Mouse (Mus musculus) intestine, embryonic 14.5 days (tissue): Measurements from ENCODE around the gene Lamb3. TPM values are rescaled to one million over a fixed set of nuclear protein-coding genes. Genes with fewer than 3 reads are reported as not detected.

Source experiments
- ATAC-seq: fragments of 200-750 bp; cut with Nextera tagmentation; replicated peaks from 2 replicates; pipeline ENCODE4 v1.8.0; 2017; ENCODE audit warnings: low read depth, moderate number of reproducible peaks, moderate TSS enrichment, moderate library complexity; ENCODE audit not compliant: low FRiP score, low TSS enrichment
- DNase-seq: peaks from one replicate; pipeline ENCODE4 v3.0.0-alpha.2; 2018; ENCODE audit warnings: low spot score
- H3K27ac ChIP-seq: fragments of 300-500 bp; sonication (generic); 2 replicates; pipeline ENCODE4 v1.5.1; 2014; ENCODE audit warnings: low read depth, mild to moderate bottlenecking, control low read depth
- H3K27me3 ChIP-seq: fragments of 300-500 bp; sonication (generic); replicated peaks from 2 replicates; pipeline ENCODE4 v1.6.1; 2014; ENCODE audit warnings: low read length, control low read depth; ENCODE audit not compliant: control insufficient read depth, insufficient read depth
- H3K36me3 ChIP-seq: fragments of 300-500 bp; sonication (generic); 2 replicates; pipeline ENCODE4 v1.6.1; 2014; ENCODE audit warnings: low read length, control low read depth; ENCODE audit not compliant: control insufficient read depth, insufficient read depth
- H3K4me1 ChIP-seq: fragments of 300-500 bp; sonication (generic); replicated peaks from 2 replicates; pipeline ENCODE4 v1.6.1; 2014; ENCODE audit warnings: low read length, control low read depth, mixed read lengths; ENCODE audit not compliant: control insufficient read depth, insufficient read depth
- H3K4me2 ChIP-seq: fragments of 300-500 bp; sonication (generic); 2 replicates; pipeline ENCODE4 v1.6.1; 2014; ENCODE audit warnings: low read length
- H3K4me3 ChIP-seq: fragments of 300-500 bp; sonication (generic); 2 replicates; pipeline ENCODE4 v1.5.1; 2014; ENCODE audit warnings: low read depth, low read length, control low read depth, mixed read lengths
- H3K9ac ChIP-seq: fragments of 300-500 bp; sonication (generic); 2 replicates; pipeline ENCODE4 v1.6.1; 2014; ENCODE audit warnings: mild to moderate bottlenecking, low read length
- H3K9me3 ChIP-seq: fragments of 300-500 bp; sonication (generic); 2 replicates; pipeline ENCODE4 v1.6.1; 2016; ENCODE audit warnings: low read length, control low read depth; ENCODE audit not compliant: control insufficient read depth
- WGBS: fragments of 180-500 bp; shearing (Covaris S2); extraction: QIAGEN DNeasy Blood & Tissue Kit; methylation state at CpG from one replicate; pipeline ENCODE4 v1.1.7; 2014; 5-methylcytosine and 5-hydroxymethylcytosine counted together
- polyA plus RNA-seq: library from polyadenylated mRNA; unstranded; fragments of >200 nt; fragmentation: Nextera tagmentation; extraction: Ambion mirVana; gene quantifications from 2 replicates; pipeline ENCODE4 v1.2.1, GENCODE M21; 2014

Gene Lamb3
- polyA plus RNA-seq, 1 experiment from 2014 or later, result 4.0 TPM

DNA sequence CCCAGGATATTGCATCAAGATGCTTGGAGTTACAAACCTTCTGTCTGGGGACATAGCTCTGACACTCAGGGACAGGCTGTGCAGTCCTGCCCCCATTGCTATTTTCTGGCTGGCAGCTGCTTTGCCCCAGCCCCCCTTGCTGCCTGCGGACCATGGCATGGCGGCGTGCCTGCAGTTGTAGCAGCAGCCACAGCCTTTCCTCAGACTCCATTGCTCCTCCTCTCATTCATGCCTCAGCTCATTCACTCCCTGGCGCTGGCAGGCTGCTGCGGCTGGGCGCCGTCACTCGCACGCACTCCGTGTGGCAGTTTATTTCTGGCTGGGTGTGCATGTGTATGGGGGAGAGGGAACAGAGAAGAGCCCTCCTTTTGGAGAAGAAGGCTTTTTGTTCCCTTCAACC, 160.6 kb downstream of the Lamb3 start:
- ATAC-seq (no peak), DNase-seq (no peak)
- Histone ChIP-seq H3K4me2 (0 out of 2 replicates have a peak overlapping the region, but pooled peaks have one; percentile 2), H3K4me3 (no peak overlapping the region), H3K27me3 (no peaks in the 10 kb centered on the region), H3K4me1 (peaks cover 13% of the 10 kb centered on the region), H3K9ac (no peak overlapping the region), H3K36me3 (no peaks in the 10 kb centered on the region), H3K9me3 (no peaks in the 10 kb centered on the region), H3K27ac (no peak overlapping the region)
- 59% methylated on average over 10 of the region's 10 CpGs for WGBS

DNA sequence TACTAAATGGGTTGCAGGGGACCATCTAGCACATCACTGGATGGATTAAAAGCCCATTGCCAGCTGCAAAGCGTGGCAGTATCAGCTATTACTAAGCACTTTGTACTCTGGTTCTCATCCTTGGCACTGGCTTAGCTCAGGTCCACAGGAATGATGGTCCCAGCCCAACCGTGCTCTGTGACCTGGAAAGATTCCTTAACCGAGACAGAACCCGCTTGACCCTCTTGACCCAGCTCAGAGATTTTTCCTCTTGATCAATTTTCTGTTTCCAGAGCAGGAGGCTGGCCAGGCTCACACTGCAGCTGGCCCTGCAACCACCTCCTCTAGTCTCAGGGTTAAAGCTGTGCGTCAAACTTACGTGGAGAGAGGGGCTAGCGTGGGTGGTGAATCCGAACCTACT, 161.6 kb downstream of the Lamb3 start:
- no peaks in the 10 kb centered on the region for H3K9me3 ChIP-seq
- no peaks in the 10 kb centered on the region for H3K36me3 ChIP-seq
- H3K27ac ChIP-seq, result no peak overlapping the region
- H3K4me1 ChIP-seq, result peaks cover 13% of the 10 kb centered on the region
- peak overlapping the region; percentile 58 for H3K4me2 ChIP-seq
- H3K4me3 ChIP-seq, result peak overlapping the region; percentile 44; the same call in 1 of the 2 replicates
- peak overlapping the region; percentile 49; the same call in 1 of the 2 replicates for H3K9ac ChIP-seq
- ATAC-seq (no peak), DNase-seq (no peak)
- H3K27me3 ChIP-seq, result no peaks in the 10 kb centered on the region
- 26% methylated on average over 8 of the region's 8 CpGs for WGBS

DNA sequence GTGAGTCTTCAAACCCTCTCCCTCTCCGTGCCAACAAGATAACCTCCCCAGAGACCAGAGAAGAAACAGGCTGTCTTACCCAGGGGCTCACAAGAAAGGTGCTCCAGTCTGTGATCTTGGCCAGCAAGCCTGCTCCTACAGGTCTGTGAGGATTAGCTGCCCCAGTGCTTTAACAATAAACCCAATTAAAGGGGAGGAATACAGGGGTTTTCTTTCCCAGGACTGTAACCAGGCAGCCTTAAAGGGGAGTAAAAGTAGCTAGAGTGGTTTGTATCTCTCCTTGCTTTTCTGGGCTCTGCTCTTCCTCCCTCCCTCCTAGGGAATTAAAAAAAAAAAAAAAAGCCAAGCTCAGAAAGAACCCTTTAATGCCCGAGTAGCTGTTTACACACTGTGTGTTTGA, 162.6 kb downstream of the Lamb3 start, which contains the start of gene Camk1g:
Gene Camk1g (minus strand): TSS at position 203 of the 400 bp plus-strand sequence.
- Histone ChIP-seq H3K4me1 (peaks cover 13% of the 10 kb centered on the region), H3K9me3 (no peaks in the 10 kb centered on the region), H3K9ac (peak within 1 kb of the TSS; percentile 49), H3K36me3 (no peaks in the 10 kb centered on the region), H3K27me3 (no peaks in the 10 kb centered on the region), H3K4me3 (peak within 1 kb of the TSS; percentile 44), H3K27ac (no peak within 1 kb of the TSS), H3K4me2 (peak within 1 kb of the TSS; percentile 58)
- WGBS, result 3% methylated on average over 2 of the region's 2 CpGs
- peak; percentile 78 for ATAC-seq
- peak; percentile 75 for DNase-seq

DNA sequence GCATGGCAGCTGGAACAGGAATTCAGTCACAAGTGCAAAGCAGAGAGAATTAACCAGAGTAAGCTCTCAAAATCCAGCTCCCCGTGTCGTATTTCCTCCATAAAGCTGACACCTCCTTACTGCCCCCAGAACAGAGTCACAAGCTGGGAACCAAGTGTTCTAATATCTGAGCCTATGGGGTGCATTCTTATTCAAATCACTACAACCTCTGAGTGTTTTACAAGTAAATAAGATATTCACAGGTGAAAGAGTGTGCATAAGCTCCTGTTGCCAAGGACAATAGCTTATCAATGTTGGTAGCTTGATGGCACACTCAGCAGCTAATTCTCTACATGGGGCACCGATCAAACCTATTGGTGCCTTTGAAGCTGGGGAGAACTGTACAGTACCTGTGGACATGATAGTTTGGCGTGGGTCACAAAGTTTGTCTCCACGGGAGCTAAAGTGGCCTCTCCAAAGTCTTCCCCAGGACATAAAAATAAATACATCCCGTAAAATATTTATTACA, 166.5 kb downstream of the Lamb3 start:
- DNase-seq (no peak), ATAC-seq (no peak)
- H3K9ac ChIP-seq, result no peak overlapping the region
- no peaks in the 10 kb centered on the region for H3K27me3 ChIP-seq
- no peaks in the 10 kb centered on the region for H3K9me3 ChIP-seq
- H3K4me1 ChIP-seq, result peaks cover 12% of the 10 kb centered on the region
- no peak overlapping the region for H3K27ac ChIP-seq
- no peaks in the 10 kb centered on the region for H3K36me3 ChIP-seq
- whole genome bisulfite sequencing, result 86% methylated on average over 6 of the region's 6 CpGs
- no peak overlapping the region for H3K4me2 ChIP-seq
- H3K4me3 ChIP-seq, result no peak overlapping the region

DNA sequence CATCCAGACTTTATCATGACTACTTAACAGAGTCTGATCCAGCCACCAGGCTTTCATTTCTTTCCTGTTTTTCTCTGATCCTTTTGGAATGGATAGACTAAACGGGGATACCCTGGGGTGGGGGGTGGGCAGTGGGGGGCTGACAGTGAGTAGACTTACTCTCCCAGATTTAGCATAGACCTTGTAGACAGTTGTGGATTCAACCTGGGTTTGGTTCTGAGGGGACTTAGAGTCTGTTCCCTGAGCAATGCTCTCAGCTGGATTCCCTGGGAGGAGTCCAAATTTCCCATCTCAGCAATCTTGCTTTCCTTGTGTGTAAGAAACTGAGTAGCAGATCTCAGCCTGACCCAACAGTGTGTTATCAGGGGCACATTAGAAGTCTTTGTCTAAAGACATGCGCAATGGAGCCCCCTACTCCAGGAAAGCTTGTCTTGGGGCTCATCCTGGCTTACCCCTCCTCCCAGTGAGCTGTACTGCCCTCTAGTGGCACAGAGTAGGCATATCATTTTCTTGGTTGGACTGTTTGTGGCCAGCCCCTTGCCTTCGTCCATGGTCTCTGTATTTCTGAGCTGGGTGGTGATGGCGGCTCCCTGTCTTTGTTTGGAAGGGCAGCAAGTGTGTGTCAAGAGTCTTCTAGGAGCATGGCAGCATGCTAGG, 169.1 kb downstream of the Lamb3 start:
- Histone ChIP-seq H3K4me1 (0 out of 2 replicates have a peak, but pooled peaks cover 2% of the 10 kb centered on the region), H3K9ac (no peak overlapping the region), H3K27ac (no peak overlapping the region), H3K36me3 (no peaks in the 10 kb centered on the region), H3K9me3 (no peaks in the 10 kb centered on the region), H3K4me2 (no peak overlapping the region), H3K27me3 (no peaks in the 10 kb centered on the region), H3K4me3 (no peak overlapping the region)
- 0 out of 2 replicates have a peak, but pooled peaks have one; percentile 26 for ATAC-seq
- DNase-seq, result peak; percentile 75
- 36% methylated on average over 4 of the region's 4 CpGs for WGBS

DNA sequence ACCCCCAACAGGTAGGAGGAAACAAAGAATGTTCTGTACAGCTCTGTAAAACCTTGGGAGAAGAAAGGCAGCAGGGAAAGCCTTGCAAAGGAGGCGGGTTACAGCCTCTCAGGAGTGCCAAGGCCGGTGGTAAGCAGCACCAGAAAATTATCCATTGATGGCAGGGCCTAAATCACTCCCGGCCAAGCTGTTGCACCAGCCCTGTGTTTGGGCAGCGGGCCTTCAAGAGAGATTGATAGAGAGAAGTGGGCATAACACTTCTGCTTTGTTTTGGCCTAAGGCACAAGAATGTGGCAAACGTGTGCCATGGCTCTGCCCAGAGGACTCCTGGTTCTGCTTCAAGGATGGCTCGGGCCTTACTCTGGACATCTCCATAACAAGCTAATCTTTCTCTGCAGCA, 172.1 kb downstream of the Lamb3 start:
- no peak overlapping the region for H3K27ac ChIP-seq
- H3K4me1 ChIP-seq, result peaks cover 8% of the 10 kb centered on the region; the same call in 1 of the 2 replicates
- WGBS, result 63% methylated on average over 6 of the region's 6 CpGs
- H3K9ac ChIP-seq, result no peak overlapping the region
- H3K9me3 ChIP-seq, result no peaks in the 10 kb centered on the region
- no peak overlapping the region for H3K4me2 ChIP-seq
- no peak overlapping the region for H3K4me3 ChIP-seq
- DNase-seq (no peak), ATAC-seq (no peak)
- H3K36me3 ChIP-seq, result no peaks in the 10 kb centered on the region
- no peaks in the 10 kb centered on the region for H3K27me3 ChIP-seq

DNA sequence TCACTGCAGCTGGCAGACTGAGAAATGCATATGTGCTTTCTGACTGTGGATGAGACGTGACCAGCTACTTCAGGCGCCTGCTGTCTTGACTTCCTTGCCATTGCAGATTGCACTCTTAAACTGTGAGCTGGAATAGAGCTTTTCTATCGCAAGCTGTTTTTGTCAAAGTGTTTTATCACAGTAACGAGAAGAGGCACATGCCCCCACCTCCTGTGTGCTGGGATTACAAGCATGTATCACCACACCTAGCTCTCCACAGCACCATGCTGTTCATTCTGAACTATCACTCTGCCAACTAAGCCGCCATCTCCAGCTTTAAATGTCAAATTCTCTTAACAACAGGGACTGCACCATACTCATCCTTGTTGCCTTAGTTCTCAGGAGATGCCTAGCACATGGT, 173.4 kb downstream of the Lamb3 start:
- Histone ChIP-seq H3K36me3 (no peaks in the 10 kb centered on the region), H3K27me3 (no peaks in the 10 kb centered on the region), H3K4me1 (peaks cover 8% of the 10 kb centered on the region; the same call in 1 of the 2 replicates), H3K27ac (no peak overlapping the region), H3K9me3 (no peaks in the 10 kb centered on the region), H3K9ac (no peak overlapping the region), H3K4me2 (no peak overlapping the region), H3K4me3 (no peak overlapping the region)
- no peak for DNase-seq
- WGBS, result 91% methylated on average over 5 of the region's 5 CpGs
- no peak for ATAC-seq

DNA sequence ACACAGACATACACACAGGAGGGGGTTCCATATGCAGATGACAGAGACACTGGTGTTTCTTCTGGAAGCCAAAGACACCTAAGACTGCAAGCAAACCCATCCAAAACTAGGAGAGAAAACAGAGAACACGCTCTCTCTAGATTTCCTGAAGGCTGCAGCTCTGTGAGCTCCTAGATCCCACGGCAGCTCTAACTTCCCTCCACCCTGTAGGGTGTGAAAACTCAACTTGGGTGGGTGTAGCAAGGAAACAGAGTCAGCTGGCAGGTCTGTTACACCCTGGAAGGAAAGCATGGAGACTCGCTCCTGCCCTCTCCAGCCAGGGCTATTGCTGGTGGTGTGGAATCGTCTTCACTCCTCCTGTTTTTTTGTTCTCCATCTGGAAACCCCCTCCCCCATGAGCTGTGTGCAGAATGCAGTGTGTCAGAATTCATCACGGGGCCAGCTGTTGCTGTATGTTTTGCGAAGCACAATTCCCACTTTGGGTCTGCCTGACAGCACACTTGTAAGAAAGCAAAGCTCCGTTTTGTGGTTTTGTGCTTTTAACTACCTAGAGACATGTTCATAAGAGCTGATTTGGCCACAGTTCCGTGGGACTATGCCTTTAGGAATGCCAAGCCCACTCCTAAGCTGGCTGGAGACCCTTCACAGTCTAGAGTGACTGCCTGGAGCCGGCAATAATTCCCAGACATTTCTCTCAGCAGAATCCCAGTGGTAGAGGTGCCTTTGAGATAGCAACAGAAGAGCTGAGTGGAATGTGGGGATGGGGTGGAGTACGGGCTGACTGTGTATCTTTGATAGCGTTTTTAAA, 174.3 kb downstream of the Lamb3 start:
- ATAC-seq (peak; percentile 11; the same call in 1 of the 2 replicates), DNase-seq (peak; percentile 65)
- WGBS, result 16% methylated on average over 11 of the region's 11 CpGs
- Histone ChIP-seq H3K9ac (peak overlapping the region; percentile 32; the same call in 1 of the 2 replicates), H3K36me3 (no peaks in the 10 kb centered on the region), H3K4me3 (peak overlapping the region; percentile 36; the same call in 1 of the 2 replicates), H3K27me3 (no peaks in the 10 kb centered on the region), H3K4me2 (peak overlapping the region; percentile 66), H3K27ac (peak overlapping the region; percentile 64), H3K9me3 (no peaks in the 10 kb centered on the region), H3K4me1 (peaks cover 13% of the 10 kb centered on the region)
